Mouse (Mus musculus) heart, adult 8-10 months (tissue): ENCODE results near the gene Il20rb. TPM values are rescaled to one million over a fixed set of nuclear protein-coding genes. Genes with fewer than 3 reads are reported as not detected.

Experiments used
- DNase-seq: peaks from one replicate; pipeline ENCODE4 v3.0.0; 2022; ENCODE audit warnings: low spot score
- total RNA-seq, 4 experiments: library from RNA; stranded (reverse); gene quantifications; 2 replicates each; pipeline ENCODE4 v1.2.4; 2022

Gene Il20rb
- total RNA-seq, 4 experiments from 2014 or later: 0.97 to 1.7 (median 1.2) TPM

DNA sequence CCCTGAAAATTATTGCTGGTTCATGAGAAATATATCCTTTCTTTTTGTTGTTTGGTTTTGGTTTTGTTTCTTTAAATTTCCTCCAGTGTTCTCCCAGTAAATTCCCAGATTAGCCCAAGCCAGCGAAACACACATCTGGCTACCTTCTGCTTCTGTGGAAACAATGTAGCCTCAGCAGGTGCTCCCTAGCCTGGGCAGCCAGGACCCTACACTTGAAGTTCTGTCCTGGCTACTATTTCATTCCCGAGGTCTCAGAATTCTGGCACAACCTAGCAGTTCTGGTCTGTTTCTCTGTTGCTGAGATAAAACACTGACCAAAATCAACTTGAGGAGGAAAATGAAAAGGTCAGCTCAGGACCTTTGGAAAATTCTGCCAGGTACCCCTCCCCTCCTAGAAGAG, 55.2 kb downstream of the Il20rb start:
- no peak for DNase-seq

DNA sequence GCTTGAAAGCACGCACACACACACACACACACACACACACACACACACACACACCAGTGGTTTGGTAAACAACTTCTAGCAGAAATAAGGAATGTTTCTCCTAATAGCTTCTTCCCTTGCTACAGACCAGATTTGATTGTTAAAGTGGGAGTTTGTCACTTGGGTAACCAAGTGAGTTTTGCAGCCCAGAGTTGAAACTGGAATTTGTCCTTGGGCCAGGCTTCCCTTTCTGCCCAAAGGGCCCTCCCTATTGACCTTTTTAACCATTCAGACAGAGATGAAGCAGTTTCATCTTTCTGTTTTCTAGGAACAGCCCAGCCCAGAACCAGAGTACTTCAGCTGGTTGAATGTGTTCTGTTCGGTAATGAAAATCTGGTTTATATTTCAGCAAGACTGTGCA, 55.7 kb downstream of the Il20rb start:
- no peak for DNase-seq

- DNase-seq: no peak
Observed at GRCm38 (mm10) chr9:100419644-100420043, 66.9 kb downstream of the Il20rb start.

DNA sequence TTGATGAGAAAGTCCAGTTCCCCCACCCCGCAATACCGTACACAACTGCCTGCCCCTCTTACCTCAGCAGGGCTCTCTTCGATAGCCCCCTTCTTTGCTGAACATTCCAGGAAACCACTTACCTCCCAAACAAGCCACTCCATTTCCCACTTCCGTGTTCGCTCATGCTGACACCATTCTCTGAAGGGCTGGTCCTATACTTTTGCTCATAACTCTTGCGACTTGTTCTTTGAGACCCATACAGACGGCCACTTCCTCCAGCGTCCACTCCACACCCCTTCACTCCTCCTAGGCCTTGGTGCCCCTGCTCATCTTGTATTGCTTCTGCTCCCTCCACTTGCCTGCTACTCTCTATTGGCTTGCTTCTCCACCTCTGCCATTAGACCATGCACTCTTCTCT, 67.5 kb downstream of the Il20rb start:
- no peak for DNase-seq

- no peak for DNase-seq
Observed at GRCm38 (mm10) chr9:100416756-100417155, 69.8 kb downstream of the Il20rb start.

- DNase-seq: no peak
Observed at GRCm38 (mm10) chr9:100416299-100416698, 70.3 kb downstream of the Il20rb start.

- DNase-seq: no peak
Observed at GRCm38 (mm10) chr9:100415328-100415979, 71.1 kb downstream of the Il20rb start.

Other genes with a start within 250 kb of the Il20rb start
- 10 to 100 TPM; 37.5 to 45.2 (median 42.9) TPM for gene Nck1, start 59.3 kb upstream of the Il20rb start, total RNA-seq
- gene Slc35g2, start 84.3 kb upstream of the Il20rb start, total RNA-seq: 1 to 10 TPM; 2.8 to 4.0 (median 3.2) TPM
- 10 to 100 TPM; 20.8 to 31.7 (median 27.6) TPM for gene Stag1, start 111.0 kb upstream of the Il20rb start, total RNA-seq